Mouse (Mus musculus) left cerebral cortex, postnatal 36 days (tissue): ENCODE data around the gene Ppt2. TPM values are rescaled to one million over a fixed set of nuclear protein-coding genes. Genes with fewer than 3 reads are reported as not detected.

ENCODE experiments used
- DNase-seq, 2 experiments: peaks; one replicate each; pipeline ENCODE4 v3.0.0; 2021 to 2022; ENCODE audit warnings: low spot score in 2 of 2, mixed read lengths in 1 of 2
- intact Hi-C: fragments of 180-260 bp; cut with DNase I; formaldehyde crosslinking; loops from one replicate; pipeline ENCODE4 v1.15.1; 2025
- total RNA-seq, 2 experiments: library from RNA; stranded (reverse); gene quantifications; 2 replicates each; pipeline ENCODE4 v1.2.3; 2021

The Ppt2 gene
- 10 to 100 TPM; 37.2 to 47.1 TPM for total RNA-seq

DNA sequence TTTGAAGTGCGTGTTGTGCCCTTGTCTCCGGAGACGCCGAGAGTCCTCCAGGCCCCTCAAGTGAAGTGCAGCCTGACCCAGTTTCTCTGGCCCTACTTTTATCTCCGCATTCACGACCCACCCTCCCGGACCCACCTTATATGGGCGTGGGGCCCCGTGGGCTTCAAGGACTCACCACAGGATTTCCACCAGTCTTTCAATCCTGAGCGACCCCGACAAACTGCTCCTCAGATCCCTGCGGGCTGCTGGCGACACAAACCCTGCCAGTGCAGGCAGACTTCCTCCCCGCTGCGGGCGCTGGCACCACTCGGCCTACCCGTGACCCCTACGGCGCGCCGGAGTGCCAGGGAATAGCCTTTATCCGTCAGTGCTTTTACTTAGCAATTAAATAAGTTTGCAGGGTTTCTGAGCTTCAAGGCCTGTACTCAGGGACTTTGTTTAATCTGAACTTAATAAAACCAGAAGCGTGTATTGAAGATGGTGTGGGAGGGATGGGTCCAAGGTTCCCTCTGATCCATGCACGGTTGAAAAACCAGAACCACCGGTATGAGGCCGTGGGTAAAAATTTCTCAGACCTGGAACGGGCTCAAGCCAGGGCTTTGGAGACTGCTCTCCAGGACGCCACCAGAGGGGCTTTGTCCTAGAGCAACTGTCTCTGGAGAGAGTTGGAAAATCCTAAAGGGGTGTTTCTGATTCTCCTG lies at the start of gene Ppt2:
TSS of gene Ppt2 (minus strand) at position 568 of the 701 bp plus-strand sequence.
- intact Hi-C loops: loop anchor here (5.0 kb wide), 1 partner anchor 269 kb away; the partner anchor contains the start of genes C2 and Ehmt2
- DNase-seq: no peak

DNA sequence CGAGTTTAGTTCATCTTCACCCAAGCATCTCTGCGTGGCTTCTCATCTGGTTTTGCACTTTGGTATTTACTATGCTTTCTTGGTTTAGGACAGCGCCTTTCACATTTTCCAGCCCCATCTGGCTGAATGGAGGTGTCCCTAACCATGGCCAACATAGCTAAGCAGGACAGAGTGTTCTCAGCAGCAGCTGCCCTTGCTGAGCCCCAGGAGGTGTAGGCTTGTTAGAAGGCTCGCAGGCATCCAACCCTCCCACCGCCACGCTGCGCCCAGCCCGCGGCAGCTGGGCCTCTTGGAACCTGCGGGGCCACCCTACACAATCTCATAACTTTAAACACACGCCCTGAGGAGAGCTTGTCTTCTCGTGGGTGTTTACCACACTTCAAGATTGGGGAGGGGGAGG lies 48.4 kb upstream of the Ppt2 start:
- no peak for DNase-seq
- intact Hi-C loops: no loop called here

DNA sequence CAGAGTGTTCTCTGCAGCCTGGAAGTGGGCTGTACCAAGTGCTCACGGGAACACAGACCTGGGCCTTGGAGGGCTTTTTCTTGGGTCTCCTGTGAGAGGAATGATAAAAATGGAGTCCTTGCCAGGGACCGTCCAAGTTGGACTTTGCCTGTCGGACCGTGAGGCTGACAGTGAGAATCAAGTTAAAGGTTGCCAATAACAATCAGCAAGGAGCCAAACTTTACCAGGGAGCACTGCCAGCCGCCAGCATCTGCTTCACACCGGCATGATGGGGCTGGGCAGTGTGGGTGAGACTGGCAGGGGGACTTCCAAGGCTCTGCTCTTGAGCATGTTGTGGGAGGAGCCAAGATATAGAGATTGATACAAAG lies 47.8 kb upstream of the Ppt2 start:
- intact Hi-C loops: no loop called here
- DNase-seq: no peak

DNA sequence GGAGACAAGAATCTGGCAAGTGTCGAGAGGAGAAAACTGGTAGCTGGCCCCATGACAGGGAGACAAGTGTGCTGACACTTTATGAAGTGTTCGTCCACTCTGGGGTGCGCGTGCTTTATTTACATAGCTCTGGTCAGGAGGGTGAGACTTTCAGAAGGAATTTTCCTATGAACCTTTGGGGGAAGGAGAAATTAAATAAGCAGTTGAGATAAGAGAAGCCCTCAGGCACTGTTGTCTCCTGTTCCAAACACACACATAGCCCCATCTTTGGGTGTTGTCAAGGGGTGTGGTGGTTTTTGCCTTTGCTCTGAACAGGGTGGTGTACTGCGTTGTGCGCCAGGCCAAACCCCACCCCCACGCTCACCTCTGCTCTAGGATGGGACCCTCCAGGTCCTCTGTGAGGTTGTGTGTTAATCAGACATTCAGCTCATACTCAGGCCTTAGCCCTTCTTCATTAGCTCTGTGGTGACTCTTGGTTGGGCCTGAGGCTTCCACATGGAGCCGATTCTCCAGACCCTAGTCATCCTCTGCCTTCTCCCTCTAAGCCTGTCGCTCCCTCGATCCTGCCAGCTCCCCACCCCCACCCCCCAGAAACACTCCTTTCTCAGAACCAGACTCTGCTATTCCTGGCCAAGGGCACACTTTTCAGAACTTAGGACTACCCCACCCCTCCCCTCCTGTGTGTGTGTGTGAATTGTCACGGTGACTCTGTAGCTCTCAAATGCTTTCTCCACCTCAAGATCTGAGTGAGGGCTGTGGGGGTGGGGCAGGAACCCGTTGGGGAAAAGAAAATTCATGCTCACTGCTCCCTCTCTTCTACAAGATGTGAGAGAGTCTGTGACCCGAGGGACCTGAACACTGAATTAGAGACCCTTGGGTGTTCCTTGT lies 47.1 kb upstream of the Ppt2 start:
- intact Hi-C loops: no loop called here
- DNase-seq: no peak

DNA sequence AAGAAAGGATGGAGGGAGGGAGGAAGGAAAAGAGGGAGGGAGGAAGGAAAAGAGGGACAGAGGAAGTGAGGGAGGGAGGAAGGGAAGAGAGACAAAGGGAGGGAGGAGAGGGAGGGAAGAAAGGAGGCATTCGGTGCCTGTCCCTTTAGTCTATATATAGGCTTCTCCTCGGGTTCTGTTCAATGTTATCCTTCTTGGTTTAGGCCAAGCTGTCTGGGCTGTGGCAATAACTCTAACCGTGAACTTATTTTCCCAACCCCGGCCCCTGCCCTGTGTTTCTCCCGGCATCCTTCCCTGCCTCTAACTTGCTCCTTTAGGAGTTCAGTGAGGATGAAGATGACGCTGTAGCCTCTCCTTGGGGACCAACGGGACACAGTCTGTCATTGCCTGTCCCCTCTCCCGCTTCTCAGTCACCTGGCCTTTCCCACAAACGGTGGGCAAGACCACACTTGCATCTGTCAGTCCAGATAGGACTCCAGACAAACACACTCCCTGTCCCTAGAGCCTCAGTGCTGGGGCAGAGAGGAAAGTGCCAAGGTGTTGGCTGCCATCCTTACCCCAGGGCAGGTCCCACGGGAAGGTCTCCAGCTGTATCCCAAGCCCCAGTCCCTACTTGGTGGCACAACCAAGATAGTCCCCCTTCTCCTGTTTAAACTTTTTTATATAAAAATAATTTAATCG lies 46.4 kb upstream of the Ppt2 start:
- no peak for DNase-seq

DNA sequence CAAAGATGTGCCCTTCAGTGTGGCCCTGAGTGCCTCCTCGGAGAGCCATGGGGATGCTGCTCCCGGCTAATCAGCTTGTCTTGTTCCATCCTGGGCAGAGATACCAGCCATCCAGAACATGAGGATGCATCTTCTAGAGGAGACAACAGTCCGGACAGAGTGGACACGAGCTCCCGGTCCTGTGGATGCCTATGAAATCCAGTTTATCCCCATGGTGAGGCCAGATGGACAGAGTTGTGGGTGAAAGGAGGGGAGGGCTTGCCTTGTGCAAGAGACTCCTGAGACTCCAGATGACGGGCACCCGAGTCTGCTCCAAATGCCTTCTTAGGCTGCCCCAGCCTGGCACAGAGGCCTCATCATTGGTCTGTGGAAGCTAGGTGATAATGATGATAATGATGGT lies 44.8 kb upstream of the Ppt2 start:
- no peak for DNase-seq
- intact Hi-C loops: no loop called here

More for the DNA sequence above, 46.4 kb upstream of the Ppt2 start:
- intact Hi-C loops: no loop called here

DNA sequence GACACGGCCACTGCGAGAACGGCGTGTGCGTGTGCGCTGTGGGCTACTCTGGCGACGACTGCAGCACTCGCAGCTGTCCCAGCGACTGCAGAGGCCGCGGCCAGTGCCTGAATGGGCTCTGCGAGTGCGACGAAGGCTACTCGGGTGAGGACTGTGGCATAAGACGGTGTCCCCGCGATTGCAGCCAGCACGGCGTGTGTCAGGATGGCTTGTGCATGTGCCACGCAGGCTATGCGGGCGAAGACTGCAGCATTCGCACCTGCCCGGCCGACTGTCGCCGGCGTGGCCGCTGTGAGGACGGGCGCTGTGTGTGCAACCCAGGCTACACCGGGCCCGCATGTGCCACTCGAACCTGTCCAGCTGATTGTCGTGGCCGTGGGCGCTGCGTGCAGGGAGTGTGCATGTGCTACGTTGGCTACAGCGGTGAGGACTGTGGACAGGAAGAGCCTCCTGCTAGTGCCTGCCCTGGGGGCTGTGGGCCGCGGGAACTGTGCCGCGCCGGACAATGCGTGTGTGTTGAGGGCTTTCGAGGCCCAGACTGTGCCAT lies 44.0 kb upstream of the Ppt2 start:
- intact Hi-C loops: no loop called here

DNA sequence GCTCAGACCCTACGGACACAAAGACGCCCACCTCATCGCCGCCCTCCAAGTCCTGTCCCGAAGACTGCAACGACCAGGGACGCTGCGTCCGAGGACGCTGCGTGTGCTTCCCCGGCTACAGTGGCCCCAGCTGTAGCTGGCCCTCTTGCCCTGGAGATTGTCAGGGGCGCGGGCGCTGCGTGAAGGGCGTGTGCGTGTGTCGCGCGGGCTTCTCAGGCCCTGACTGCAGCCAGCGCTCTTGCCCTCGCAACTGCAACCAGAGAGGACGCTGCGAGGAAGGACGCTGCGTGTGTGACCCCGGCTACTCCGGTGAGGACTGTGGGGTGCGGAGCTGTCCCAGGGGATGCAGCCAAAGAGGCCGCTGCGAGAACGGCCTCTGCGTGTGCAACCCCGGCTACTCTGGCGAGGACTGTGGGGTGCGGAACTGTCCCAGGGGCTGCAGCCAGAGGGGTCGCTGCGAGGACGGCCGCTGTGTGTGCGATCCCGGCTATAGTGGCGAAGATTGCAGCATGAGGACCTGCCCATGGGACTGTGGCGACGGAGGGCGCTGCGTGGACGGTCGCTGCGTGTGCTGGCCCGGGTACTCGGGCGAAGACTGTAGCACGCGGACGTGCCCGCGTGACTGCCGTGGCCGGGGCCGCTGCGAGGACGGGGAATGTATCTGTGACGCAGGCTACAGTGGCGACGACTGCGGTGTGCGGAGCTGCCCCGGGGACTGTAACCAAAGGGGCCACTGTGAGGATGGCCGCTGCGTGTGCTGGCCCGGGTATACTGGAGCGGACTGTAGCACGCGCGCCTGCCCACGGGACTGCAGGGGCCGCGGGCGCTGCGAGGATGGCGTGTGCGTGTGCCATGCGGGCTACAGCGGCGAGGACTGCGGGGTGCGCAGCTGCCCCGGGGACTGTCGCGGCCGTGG lies 43.1 kb upstream of the Ppt2 start:
- DNase-seq: no peak
- intact Hi-C loops: no loop called here

More for the DNA sequence above, 44.0 kb upstream of the Ppt2 start:
- no peak for DNase-seq

DNA sequence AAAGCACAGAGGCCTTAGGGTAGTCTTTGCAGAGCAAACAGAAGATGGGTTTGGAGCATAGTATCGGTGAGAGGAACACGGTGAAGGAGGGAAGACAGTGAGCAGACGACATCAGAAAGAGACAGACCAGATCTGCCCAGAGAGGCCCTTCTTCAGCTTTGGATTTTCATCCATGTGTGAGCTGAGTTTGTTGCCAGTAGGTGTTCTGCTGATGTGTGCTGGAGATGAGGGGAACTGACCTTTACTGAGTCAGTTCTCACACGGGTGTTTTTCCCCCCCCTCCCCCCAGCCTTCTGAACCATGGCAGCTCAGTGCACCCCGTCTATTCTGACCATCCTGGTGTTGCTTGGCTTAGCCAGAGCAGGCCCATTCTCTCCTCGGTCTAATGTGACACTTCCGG lies 41.9 kb upstream of the Ppt2 start, which contains the start of gene Tnxb:
TSS of gene Tnxb (plus strand) at position 301 of the 400 bp plus-strand sequence.
- intact Hi-C loops: no loop called here

DNA sequence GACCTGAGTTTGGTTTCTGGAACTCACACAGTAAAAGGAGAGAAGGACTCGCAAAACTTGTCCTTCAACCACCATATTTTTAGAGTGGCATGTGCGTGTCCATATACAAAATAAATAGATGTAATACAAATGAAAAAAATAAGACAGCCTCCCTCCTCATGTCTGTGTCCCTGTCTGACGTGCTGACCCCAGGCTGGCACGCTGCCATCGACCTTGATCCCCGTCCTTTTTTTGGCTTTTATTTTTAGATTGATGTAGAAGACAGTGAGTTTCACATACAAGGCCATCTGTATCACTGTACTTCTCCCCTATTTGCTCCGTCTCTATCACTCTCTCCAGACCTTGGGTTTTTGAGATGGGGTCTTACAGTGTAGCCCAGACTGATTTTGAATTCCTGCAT lies 36.2 kb upstream of the Ppt2 start:
- intact Hi-C loops: no loop called here
- no peak for DNase-seq

More for the DNA sequence above, 41.9 kb upstream of the Ppt2 start, which contains the start of gene Tnxb:
- DNase-seq: no peak

DNA sequence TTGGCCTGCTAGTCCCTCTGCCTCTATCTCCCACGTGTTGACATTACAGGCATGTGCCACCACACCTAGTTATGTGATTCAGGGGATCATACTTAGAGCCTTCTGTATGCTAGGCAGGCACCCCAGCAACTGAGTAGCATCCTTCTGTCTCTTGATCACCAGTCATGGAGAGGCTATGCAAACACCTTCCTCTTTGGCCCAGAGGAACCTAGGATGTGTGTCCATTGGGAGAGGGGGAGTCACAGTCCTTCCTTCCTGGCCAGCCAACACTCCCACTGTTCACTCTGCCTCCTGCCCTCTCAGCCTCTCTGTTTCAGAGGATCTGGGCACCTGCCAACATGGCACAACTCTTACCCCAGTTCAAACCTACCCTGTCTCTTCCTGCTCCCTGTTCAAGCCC lies 35.2 kb upstream of the Ppt2 start:
- no peak for DNase-seq
- intact Hi-C loops: no loop called here

DNA sequence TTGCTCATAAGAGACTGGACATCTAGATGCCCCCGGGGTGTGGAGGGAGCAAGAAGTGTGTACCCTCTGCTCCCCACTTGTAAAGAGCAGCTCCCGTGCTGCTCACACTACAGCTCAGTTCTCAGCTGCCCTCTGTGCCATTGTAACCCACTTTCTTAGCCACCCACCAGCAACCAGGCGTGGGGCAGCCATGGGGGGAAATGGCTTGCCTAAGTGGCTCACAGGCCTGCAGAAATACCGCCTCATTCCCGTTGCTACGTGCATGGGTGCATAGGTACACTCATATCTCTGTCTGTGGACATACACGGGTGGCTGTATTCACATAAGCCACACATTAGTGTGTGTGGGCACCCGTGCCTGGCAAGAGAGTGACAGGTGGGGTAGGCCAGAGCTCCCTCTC lies 34.7 kb upstream of the Ppt2 start:
- no peak for DNase-seq
- intact Hi-C loops: no loop called here

DNA sequence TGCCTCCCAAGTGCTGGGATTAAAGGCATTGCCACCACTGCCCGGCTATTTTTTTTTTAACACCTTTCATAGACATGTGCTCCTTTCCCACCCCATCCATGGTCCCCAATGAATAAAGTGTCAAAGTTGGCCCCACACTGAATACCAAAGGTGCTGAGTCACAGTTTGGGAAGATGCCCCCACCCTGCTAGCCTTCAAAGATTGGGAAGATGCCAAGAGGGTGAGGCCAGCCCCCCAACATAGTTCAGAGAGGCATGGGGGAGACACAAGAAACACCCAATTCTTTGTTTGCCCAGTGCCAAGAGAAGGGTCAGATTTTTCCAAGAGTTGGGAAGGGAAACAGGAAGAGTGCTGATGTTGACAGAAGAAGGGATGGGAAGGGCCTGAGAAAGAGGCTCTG lies 34.2 kb upstream of the Ppt2 start:
- intact Hi-C loops: no loop called here
- DNase-seq: no peak

DNA sequence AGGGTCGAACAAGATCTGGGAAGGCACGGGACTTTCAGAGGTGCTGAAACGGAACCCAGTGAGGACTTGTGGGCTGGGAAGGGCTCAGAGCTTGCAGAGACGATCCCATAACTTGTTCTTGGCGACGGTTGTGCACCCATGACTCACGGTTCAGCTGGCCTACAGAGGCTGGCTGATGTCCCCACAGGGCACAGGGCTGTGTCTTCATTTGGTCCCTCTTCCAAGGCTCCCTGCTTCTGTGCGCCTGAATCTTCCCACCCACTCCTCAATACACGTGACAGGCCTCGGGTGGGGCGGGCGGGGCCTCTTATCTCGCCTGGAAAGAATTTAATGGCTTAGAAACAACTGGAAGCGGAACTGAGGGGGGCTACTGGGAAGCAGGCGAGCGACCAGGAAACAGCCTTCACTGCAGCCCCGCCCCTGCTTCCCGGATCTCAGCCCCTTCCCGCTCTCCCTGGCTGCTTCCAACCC lies 32.8 kb upstream of the Ppt2 start:
- no peak for DNase-seq
- intact Hi-C loops: no loop called here

DNA sequence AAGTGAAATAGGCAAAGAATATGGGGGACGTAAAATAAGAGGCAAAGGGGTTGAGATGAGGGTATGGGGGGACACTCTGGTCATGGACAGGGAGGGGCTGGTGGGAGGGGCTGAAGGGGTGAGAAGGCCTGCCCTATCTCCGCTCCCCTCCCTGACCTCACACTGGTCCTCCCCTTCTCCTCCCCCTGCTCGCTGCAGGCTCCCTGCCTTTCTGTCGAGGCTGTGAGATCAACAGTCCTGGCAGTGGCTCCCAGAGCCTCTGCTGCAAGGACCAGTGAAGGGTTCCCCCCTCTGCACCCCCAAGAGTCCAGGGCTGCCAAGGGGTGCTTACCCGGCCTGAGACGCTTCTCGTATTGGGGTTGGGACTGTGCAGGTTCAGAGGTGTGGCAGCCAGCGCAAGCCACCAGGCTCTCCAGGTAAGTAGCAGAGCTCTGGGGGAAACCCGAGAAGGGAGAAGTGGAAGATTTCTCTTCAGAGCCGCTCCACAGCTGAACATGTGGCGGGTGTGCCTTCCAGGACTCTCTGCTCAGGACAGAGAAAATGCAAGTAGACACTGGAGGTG lies 32.0 kb upstream of the Ppt2 start:
- DNase-seq: no peak
- intact Hi-C loops: no loop called here

DNA sequence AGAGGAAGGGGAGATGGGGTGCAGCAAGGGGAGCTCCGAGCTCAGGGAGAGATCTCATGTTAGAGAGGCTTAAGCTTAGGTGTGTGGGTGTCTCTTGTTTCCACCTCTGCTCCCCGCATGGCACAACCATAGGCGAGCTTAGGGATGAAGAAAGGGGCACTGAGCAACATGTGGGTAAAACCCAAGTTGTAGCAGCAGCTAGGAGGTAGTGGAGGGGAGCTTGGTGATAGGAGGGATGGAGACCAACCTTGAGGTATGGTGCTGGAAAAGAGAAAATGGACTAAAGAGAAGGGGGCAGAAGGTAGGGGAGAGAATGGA lies 31.5 kb upstream of the Ppt2 start:
- DNase-seq: no peak
- intact Hi-C loops: no loop called here

DNA sequence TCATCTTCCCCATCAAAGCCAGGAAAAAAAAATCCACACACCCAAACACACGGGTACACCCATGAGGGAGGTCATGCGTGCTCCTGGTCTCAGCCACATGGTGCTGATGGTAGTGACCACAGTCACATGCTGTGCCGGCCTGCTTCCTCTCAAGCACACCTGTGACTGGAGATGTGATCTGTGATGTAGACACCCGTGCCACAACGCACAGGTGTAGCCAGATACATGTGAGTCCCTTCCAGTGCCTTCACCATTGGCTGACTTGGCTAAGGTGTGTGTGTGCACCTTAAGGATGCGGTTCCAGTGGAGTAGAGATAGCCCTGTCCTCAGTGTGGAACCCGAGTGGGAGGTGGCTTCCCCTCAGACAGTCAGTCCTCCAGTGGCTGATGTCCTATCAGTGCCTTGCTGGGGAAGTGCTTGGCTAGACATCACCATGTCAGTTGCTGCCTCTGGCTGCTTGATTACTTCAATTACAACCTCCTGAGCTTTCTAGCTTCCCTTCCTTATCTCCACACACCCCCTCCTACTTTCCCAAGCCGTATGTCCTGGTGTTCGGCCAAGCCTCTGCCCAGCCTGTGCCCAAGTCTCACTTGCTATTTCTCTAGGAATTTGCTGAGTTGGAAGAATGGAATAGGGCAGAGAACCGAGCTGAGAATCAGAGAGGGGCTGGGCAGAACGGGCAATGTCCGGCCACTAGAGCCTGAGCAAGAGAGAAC lies 31.0 kb upstream of the Ppt2 start:
- DNase-seq: no peak
- intact Hi-C loops: no loop called here

DNA sequence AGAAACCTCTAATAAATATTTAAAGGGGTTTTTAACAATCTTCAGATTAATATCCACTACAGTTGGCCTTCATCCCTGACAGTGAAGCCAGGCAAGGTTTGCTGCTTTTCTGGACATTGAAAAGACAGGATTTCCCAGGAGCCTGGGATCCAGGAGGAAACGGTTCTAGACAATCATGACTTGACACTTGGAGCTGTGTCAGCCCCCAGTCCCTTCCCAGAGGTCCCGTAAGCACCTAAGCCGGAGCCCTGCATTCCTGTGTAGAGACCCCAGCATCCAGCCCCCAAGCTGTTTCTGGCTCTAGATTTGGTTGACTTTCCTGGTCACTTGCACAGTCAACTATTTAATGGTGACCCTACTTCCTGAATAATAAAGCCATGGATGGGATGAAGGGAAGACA lies 30.3 kb upstream of the Ppt2 start:
- DNase-seq: no peak
- intact Hi-C loops: no loop called here
